Mouse (Mus musculus) spleen, postnatal 4 days (tissue): Measurements from ENCODE around the gene Tha1.

Experiments used
- DNase-seq, 2 experiments: peaks; one replicate each; pipeline ENCODE4 v3.0.0; 2022; ENCODE audit warnings: low spot score in 2 of 2

The Tha1 gene

GRCm38 (mm10) chr11:117872861-117873608, at the start of gene Tha1:
TSS of gene Tha1 (minus strand) at chr11:117873481.
- DNase-seq: peak; percentile 45 to 79

GRCm38 (mm10) chr11:117919211-117919610, 45.9 kb upstream of the Tha1 start:
- DNase-seq: no peak

- DNase-seq: no peak
These were observed 45.3 kb upstream of the Tha1 start for GRCm38 (mm10) chr11:117918541-117918940.

GRCm38 (mm10) chr11:117915837-117916236, 42.6 kb upstream of the Tha1 start:
- no peak for DNase-seq

- DNase-seq: no peak
These were observed 42.1 kb upstream of the Tha1 start for GRCm38 (mm10) chr11:117915341-117915740.

- DNase-seq: peak in 1 of 2 experiments; percentile 28
These were observed 41.2 kb upstream of the Tha1 start for GRCm38 (mm10) chr11:117914531-117914930.

- peak; percentile 72 to 90 for DNase-seq
These were observed 39.5 kb upstream of the Tha1 start for GRCm38 (mm10) chr11:117912684-117913352.

GRCm38 (mm10) chr11:117909337-117909736, 36.1 kb upstream of the Tha1 start:
- DNase-seq: no peak

- no peak for DNase-seq
These were observed 31.2 kb upstream of the Tha1 start for GRCm38 (mm10) chr11:117904442-117904841.

GRCm38 (mm10) chr11:117902282-117902681, 29.0 kb upstream of the Tha1 start:
- DNase-seq: no peak

- no peak for DNase-seq
These were observed 23.3 kb upstream of the Tha1 start for GRCm38 (mm10) chr11:117896533-117896932.

- DNase-seq: no peak
These were observed 21.4 kb upstream of the Tha1 start for GRCm38 (mm10) chr11:117894676-117895075.

- peak in 1 of 2 experiments; percentile 46 for DNase-seq
These were observed 18.9 kb upstream of the Tha1 start for GRCm38 (mm10) chr11:117892199-117892598.

GRCm38 (mm10) chr11:117891581-117892175, 18.4 kb upstream of the Tha1 start:
- DNase-seq: no peak

- DNase-seq: no peak
These were observed 17.4 kb upstream of the Tha1 start for GRCm38 (mm10) chr11:117890519-117891282.

GRCm38 (mm10) chr11:117889887-117890340, 16.6 kb upstream of the Tha1 start:
- no peak for DNase-seq

- DNase-seq: no peak
These were observed 15.9 kb upstream of the Tha1 start for GRCm38 (mm10) chr11:117888853-117889822.

- no peak for DNase-seq
These were observed 15.0 kb upstream of the Tha1 start for GRCm38 (mm10) chr11:117888168-117888852.

- DNase-seq: no peak
These were observed 12.7 kb upstream of the Tha1 start for GRCm38 (mm10) chr11:117886000-117886399.

- no peak for DNase-seq
These were observed 8.9 kb upstream of the Tha1 start for GRCm38 (mm10) chr11:117882208-117882607.
